Mouse (Mus musculus): ENCODE measurements around the gene Gm6401. TPM values are rescaled to one million over a fixed set of nuclear protein-coding genes. Genes with fewer than 3 reads are reported as not detected.
"Not testable (repeated sequence)": the region's sequence is repeated elsewhere in the genome, so short reads cannot be mapped to it uniquely, and the experiment has no call there.

Gm6401 gene
- not detected in 2 replicates for total RNA-seq (2021)
- long read RNA-seq, experiment 1: 0 reads
- long read RNA-seq, experiment 2: 0 reads

DNA sequence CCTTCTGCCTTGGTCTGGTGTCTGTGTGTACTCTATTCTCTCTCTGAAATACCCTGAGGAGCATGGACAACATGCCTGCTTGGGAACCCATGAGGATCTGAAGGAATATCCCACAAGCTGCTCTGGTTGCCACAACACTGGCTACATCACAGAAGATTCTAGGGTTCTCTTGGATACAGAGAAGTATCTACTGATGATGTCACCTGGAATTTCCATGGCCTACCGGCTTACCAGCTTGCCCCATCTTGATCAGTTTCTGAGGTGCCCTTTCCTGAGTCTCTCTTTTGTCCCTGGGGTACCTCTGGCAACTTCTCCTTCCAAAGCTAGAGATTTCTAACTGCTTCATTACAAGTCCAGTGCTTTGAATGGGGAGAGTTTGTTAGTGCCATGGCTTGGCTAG, at the start of gene Gm6401:
TSS of gene Gm6401 (minus strand) at position 101 of the 400 bp plus-strand sequence.
- not testable (repeated sequence) for DNase-seq

- not testable (repeated sequence) for DNase-seq
Measured at GRCm38 (mm10) chr14:41983225-41983624, 15.5 kb upstream of the Gm6401 start, which contains the start of gene Gm3543. Gene Gm3543 (minus strand): TSS chr14:41983325.

DNA sequence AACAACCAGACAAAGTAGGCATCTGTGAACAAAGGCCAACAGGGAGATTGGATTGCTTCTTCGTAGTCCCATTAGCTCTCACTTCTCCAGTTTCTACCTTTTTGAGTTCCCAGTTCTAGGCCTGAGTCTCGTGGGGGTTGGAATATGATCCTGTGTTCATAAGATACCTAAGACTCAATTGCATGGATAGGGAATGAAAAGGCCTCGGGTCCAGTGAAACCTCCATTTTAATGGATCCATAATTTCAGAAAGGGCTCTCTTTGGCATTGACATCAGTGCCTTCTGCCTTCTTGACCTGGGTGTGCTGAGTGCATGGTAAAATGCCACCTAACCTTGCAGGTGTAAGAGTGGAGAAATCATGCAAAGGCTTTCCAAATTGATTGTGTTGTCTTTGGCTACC, 869 bp upstream of the Gm6401 start:
- not testable (repeated sequence) for DNase-seq

GRCm38 (mm10) chr14:41964095-41964494, 3.6 kb downstream of the Gm6401 start:
- not testable (repeated sequence) for DNase-seq

- DNase-seq: not testable (repeated sequence)
Measured at GRCm38 (mm10) chr14:41943695-41944094, 24.0 kb downstream of the Gm6401 start, which contains the start of gene 1700024B05Rik. Gene 1700024B05Rik (plus strand): TSS chr14:41943995.

DNA sequence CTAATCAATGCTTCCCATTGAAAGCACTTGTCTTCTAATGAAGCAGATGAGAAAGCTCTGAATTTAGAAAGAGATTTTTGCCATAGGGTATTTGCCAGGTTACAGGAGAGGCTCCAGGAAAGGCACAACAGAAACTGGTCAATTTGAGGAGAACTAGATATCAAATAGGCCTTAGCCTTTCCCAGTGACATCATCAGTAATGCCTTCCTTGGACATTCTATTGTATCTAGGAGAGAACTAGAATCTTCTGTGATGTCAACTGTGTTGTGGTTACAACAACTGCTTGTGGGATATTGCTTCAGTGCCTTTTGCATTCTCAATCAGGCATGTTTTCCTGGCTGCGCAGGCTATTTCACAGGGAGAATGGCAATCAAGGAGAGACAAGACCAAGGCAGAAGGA, 43.1 kb downstream of the Gm6401 start, which contains the start of gene 1700049E17Rik1:
TSS of gene 1700049E17Rik1 (plus strand) at position 301 of the 400 bp plus-strand sequence.
- not testable (repeated sequence) for DNase-seq

Other genes starting within 250 kb of the Gm6401 start
- gene Gm7929, start 217.3 kb downstream of the Gm6401 start, total RNA-seq (2021): not detected in 2 replicates
- gene Gm47189, start 195.5 kb downstream of the Gm6401 start, total RNA-seq (2021): not detected in 2 replicates
- gene Gm7980, start 60.6 kb downstream of the Gm6401 start, total RNA-seq (2021): not detected in 2 replicates
- not detected in 2 replicates for gene 1700049E17Rik1, start 43.0 kb downstream of the Gm6401 start, total RNA-seq (2021)
- not detected in 2 replicates for gene 1700024B05Rik, start 23.9 kb downstream of the Gm6401 start, total RNA-seq (2021)
- gene Gm3543, start 15.4 kb upstream of the Gm6401 start, total RNA-seq (2021): not detected in 2 replicates
- gene Gm7951, start 149.4 kb upstream of the Gm6401 start, total RNA-seq (2021): not detected in 2 replicates
- gene Gm17027, start 194.7 kb upstream of the Gm6401 start, total RNA-seq (2021): not detected in 2 replicates
- gene Gm3573, start 222.9 kb upstream of the Gm6401 start, total RNA-seq (2021): not detected in 2 replicates

All from adrenal gland, postnatal 14 days (tissue).